Mouse (Mus musculus) Patski (cell line): Measurements from ENCODE around the gene Tbc1d7. TPM values are rescaled to one million over a fixed set of nuclear protein-coding genes. Genes with fewer than 3 reads are reported as not detected.

Experiments used
- ATAC-seq: fragments of 100-300 bp; one replicate; pipeline ENCODE4 v1.8.0; 2021
- CTCF ChIA-PET: fragments of 350-600 bp; sonication (Branson Sonifier 250); formaldehyde crosslinking; loops from one replicate; lab custom pipeline; 2022; ENCODE audit warnings: inconsistent platforms; lab: Charles Lee
- POLR2A ChIA-PET: fragments of 350-600 bp; sonication (Branson Sonifier 250); formaldehyde crosslinking; loops from one replicate; lab custom pipeline; 2022; ENCODE audit warnings: antibody characterized with exemption, inconsistent platforms; lab: Charles Lee
- DNase-seq: peaks from one replicate; pipeline ENCODE4 v3.0.0-alpha.2; 2011; ENCODE audit warnings: low read depth, low spot score
- H3K27me3 ChIP-seq: fragments of 371-371 bp; one replicate; pipeline ENCODE4 v1.5.1; 2021
- CTCF ChIP-seq: fragments of 100-300 bp; IDR thresholded peaks from one replicate; pipeline ENCODE4 v1.5.1; 2021
- in situ Hi-C: fragments of 300-500 bp; cut with MboI; formaldehyde crosslinking; loops from 3 replicates; pipeline ENCODE4 v1.11.1; 2018; ENCODE audit warnings: low pct_unique_long_range_greater_than_20kb, mixed read lengths
- polyA plus RNA-seq: library from polyadenylated mRNA; unstranded; gene quantifications from one replicate; pipeline ENCODE4 v1.2.3, GENCODE M21; 2021

The Tbc1d7 gene
- polyA plus RNA-seq, 1 experiment from 2014 or later: 18.0 TPM

GRCm38 (mm10) chr13:43122306-43123070 is 48.8 kb downstream of the Tbc1d7 start:
- in situ Hi-C loops: no loop called here
- no peak for TF ChIP-seq CTCF
- peaks cover 3% of the 10 kb centered on the region for H3K27me3 ChIP-seq
- no peak for ATAC-seq
- POLR2A ChIA-PET: no interaction called here
- DNase-seq: no peak
- CTCF ChIA-PET: no interaction called here

GRCm38 (mm10) chr13:43113141-43113540 is 58.2 kb downstream of the Tbc1d7 start:
- CTCF ChIA-PET: no interaction called here
- no peaks in the 10 kb centered on the region for H3K27me3 ChIP-seq
- POLR2A ChIA-PET: interaction anchor here (0.8 kb wide), 1 partner anchor 27 kb away, joined by 4 read pairs; no protein-coding TSS in a partner anchor
- ATAC-seq (no peak), DNase-seq (no peak)
- TF ChIP-seq CTCF: no peak
- in situ Hi-C loops: no loop called here

GRCm38 (mm10) chr13:43112707-43113106 is 58.6 kb downstream of the Tbc1d7 start:
- ChIA-PET POLR2A (interaction anchor here (0.8 kb wide), 1 partner anchor 26 kb away, joined by 4 read pairs; no protein-coding TSS in a partner anchor), CTCF (interaction anchor here (1.0 kb wide), 1 partner anchor 43 kb away, joined by 3 read pairs; no protein-coding TSS in a partner anchor)
- in situ Hi-C loops: no loop called here
- no peak for ATAC-seq
- no peaks in the 10 kb centered on the region for H3K27me3 ChIP-seq
- TF ChIP-seq CTCF: no peak
- DNase-seq: no peak

GRCm38 (mm10) chr13:43112280-43112679 is 59.0 kb downstream of the Tbc1d7 start:
- no peaks in the 10 kb centered on the region for H3K27me3 ChIP-seq
- ATAC-seq (no peak), DNase-seq (no peak)
- in situ Hi-C loops: no loop called here
- TF ChIP-seq CTCF: no peak
- CTCF ChIA-PET: interaction anchor here (1.0 to 1.5 kb wide), 2 partner anchors 9 to 43 kb away, joined by 3 to 4 read pairs; no protein-coding TSS in a partner anchor
- POLR2A ChIA-PET: interaction anchor here (0.8 kb wide), 1 partner anchor 26 kb away, joined by 4 read pairs; no protein-coding TSS in a partner anchor

DNA sequence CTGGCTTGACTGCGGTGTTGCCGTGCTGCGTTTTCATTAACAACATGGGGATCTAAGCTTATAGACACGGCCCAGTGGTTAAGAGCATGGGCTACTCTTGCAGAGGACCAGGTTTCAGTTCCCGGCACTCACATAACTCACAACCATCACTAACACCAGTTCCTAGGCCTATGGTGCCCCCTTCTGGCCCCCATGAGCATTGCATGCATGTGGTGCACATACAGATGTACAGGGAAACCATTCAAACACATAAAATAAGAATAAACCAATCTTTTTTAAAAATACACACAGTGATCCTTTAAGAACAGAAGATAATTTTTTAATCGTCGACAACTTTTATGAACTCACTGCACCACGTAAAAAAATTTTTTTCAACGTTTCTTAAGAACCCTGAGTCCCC is 66.8 kb downstream of the Tbc1d7 start:
- CTCF ChIA-PET: no interaction called here

GRCm38 (mm10) chr13:43102943-43103342 is 68.4 kb downstream of the Tbc1d7 start:
- no peak for TF ChIP-seq CTCF
- CTCF ChIA-PET: interaction anchor here (1.0 kb wide), 2 partner anchors 8 to 9 kb away, joined by 3 to 4 read pairs; no protein-coding TSS in a partner anchor

More for the DNA sequence above, 66.8 kb downstream of the Tbc1d7 start:
- peak; percentile 29 for TF ChIP-seq CTCF
- in situ Hi-C loops: no loop called here
- H3K27me3 ChIP-seq: no peaks in the 10 kb centered on the region
- POLR2A ChIA-PET: no interaction called here
- ATAC-seq (no peak), DNase-seq (no peak)

More at GRCm38 (mm10) chr13:43102943-43103342, 68.4 kb downstream of the Tbc1d7 start:
- POLR2A ChIA-PET: no interaction called here
- no peak for DNase-seq
- ATAC-seq: no peak
- in situ Hi-C loops: no loop called here
- no peaks in the 10 kb centered on the region for H3K27me3 ChIP-seq

Other genes starting within 250 kb of the Tbc1d7 start
- gene Gfod1, start 132.7 kb upstream of the Tbc1d7 start, polyA plus RNA-seq: 1.3 TPM
- gene Sirt5, start 194.0 kb upstream of the Tbc1d7 start, polyA plus RNA-seq: 24.8 TPM
- 162 TPM for gene Nol7, start 226.9 kb upstream of the Tbc1d7 start, polyA plus RNA-seq